Mouse (Mus musculus) C2C12 (cell line): ENCODE measurements around the gene Nmt1.

Experiments used
- CEBPB ChIP-seq: IDR thresholded peaks from one replicate; pipeline ENCODE4 v1.6.1; 2011; ENCODE audit warnings: low read depth, mild to moderate bottlenecking, control low read depth, moderate library complexity
- CTCF ChIP-seq: IDR thresholded peaks from one replicate; pipeline ENCODE4 v1.5.1; 2011; ENCODE audit not compliant: control insufficient read depth, insufficient read depth, insufficient read length
- MYOG ChIP-seq: IDR thresholded peaks from one replicate; pipeline ENCODE4 v1.6.1; 2011; ENCODE audit not compliant: control insufficient read depth, insufficient read length; ENCODE audit errors: extremely low read depth

DNA sequence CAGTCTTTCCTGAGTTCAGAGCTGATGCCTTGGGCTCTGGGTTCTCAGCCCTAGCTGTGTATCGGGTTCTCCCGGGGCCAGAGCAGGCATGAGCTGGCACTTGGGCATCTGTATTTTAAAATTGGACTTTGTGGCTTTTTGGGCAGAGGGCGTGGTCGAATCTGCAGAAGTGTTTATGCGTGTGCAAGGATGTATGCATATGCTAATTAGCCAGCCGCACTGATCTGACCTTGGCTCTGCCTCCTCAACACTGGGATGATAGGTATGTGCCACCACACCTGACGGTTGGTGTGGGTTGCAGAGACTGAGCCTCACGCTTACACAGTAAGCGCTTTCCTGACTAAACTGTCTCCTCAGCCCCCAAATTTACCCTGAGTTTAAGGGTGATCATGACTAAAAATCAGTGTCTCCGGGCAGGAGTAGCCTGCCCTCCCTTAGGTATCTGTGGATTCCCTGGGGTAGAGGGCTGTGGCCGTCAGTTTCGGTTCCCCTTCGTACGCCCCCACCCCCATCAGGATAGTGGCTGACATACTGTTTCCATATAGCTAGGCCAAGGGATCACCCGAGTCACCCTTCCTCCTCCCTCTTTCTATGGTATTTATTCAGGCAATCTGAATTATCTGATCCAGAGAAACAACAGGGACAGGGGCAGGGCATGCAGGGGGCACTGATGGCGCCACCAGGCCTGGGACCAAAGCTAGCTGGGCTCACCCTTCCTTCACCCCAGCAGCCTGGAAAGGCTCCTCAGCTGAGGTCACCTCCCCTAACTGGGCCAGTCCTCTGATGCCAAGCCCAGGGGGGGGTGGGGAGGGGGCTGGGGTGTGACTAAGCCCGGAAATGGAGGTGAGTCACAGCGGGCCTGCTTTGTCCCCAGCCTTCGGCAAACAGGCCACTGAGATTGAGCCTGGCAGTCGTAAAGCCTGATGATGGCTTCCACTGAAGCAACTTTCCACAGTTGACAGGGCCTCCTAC, 66.2 kb downstream of the Nmt1 start:
- TF ChIP-seq CTCF (no peak), CEBPB (no peak), MYOG (no peak)
